Mouse (Mus musculus): ENCODE data around the gene Tmem86a. TPM values are rescaled to one million over a fixed set of nuclear protein-coding genes. Genes with fewer than 3 reads are reported as not detected.
A peak's percentile ranks its signal among the peaks of the same experiment; 100 is the strongest.

The Tmem86a gene
- total RNA-seq (2021), result 10 to 100 TPM; 14.4 to 16.8 TPM

- peak; percentile 95 to 97 for DNase-seq (ENCODE audit: extremely low spot score in 1 of 2, low spot score in 2 of 2)
- intact Hi-C loops (cut with DNase I), result no loop called here
These were observed at the start of gene Tmem86a for GRCm38 (mm10) chr7:47050366-47050765. Gene Tmem86a, plus strand, starts transcription at chr7:47050601.

- no peak for DNase-seq (ENCODE audit: extremely low spot score in 1 of 2, low spot score in 2 of 2)
These were observed 49.8 kb upstream of the Tmem86a start for GRCm38 (mm10) chr7:47000644-47000983.

GRCm38 (mm10) chr7:47001125-47001899 lies 49.1 kb upstream of the Tmem86a start:
- intact Hi-C loops (cut with DNase I), result no loop called here

More at GRCm38 (mm10) chr7:47000644-47000983, 49.8 kb upstream of the Tmem86a start:
- intact Hi-C loops (cut with DNase I), result no loop called here

GRCm38 (mm10) chr7:47001900-47002275 lies 48.5 kb upstream of the Tmem86a start:
- no peak for DNase-seq (ENCODE audit: extremely low spot score in 1 of 2, low spot score in 2 of 2)
- intact Hi-C loops (cut with DNase I), result no loop called here

More at GRCm38 (mm10) chr7:47001125-47001899, 49.1 kb upstream of the Tmem86a start:
- DNase-seq (ENCODE audit: extremely low spot score in 1 of 2, low spot score in 2 of 2), result no peak

GRCm38 (mm10) chr7:47003411-47004115 lies 46.8 kb upstream of the Tmem86a start:
- DNase-seq (ENCODE audit: extremely low spot score in 1 of 2, low spot score in 2 of 2), result no peak
- intact Hi-C loops (cut with DNase I), result no loop called here

GRCm38 (mm10) chr7:47007109-47007780 lies 43.2 kb upstream of the Tmem86a start:
- no peak for DNase-seq (ENCODE audit: extremely low spot score in 1 of 2, low spot score in 2 of 2)
- intact Hi-C loops (cut with DNase I), result no loop called here

- no peak for DNase-seq (ENCODE audit: extremely low spot score in 1 of 2, low spot score in 2 of 2)
- intact Hi-C loops (cut with DNase I), result no loop called here
These were observed 42.6 kb upstream of the Tmem86a start for GRCm38 (mm10) chr7:47007818-47008167.

- intact Hi-C loops (cut with DNase I), result no loop called here
These were observed 42.0 kb upstream of the Tmem86a start, which contains the start of gene Spty2d1 for GRCm38 (mm10) chr7:47008168-47008993. Gene Spty2d1, minus strand, starts transcription at chr7:47008411.

GRCm38 (mm10) chr7:47013131-47013767 lies 37.2 kb upstream of the Tmem86a start:
- DNase-seq (ENCODE audit: extremely low spot score in 1 of 2, low spot score in 2 of 2), result no peak
- intact Hi-C loops (cut with DNase I), result no loop called here

More at GRCm38 (mm10) chr7:47008168-47008993, 42.0 kb upstream of the Tmem86a start, which contains the start of gene Spty2d1:
- peak; percentile 99 for DNase-seq (ENCODE audit: extremely low spot score in 1 of 2, low spot score in 2 of 2)

- no peak for DNase-seq (ENCODE audit: extremely low spot score in 1 of 2, low spot score in 2 of 2)
- intact Hi-C loops (cut with DNase I), result loop anchor here (2.0 kb wide), 1 partner anchor 52 kb away; no protein-coding TSS in a partner anchor
These were observed 35.6 kb upstream of the Tmem86a start for GRCm38 (mm10) chr7:47014564-47015389.

GRCm38 (mm10) chr7:47015390-47016065 lies 34.9 kb upstream of the Tmem86a start:
- intact Hi-C loops (cut with DNase I), result loop anchor here (2.0 kb wide), 1 partner anchor 53 kb away; no protein-coding TSS in a partner anchor
- peak; percentile 61 to 93 for DNase-seq (ENCODE audit: extremely low spot score in 1 of 2, low spot score in 2 of 2)

- DNase-seq (ENCODE audit: extremely low spot score in 1 of 2, low spot score in 2 of 2), result no peak
These were observed 33.8 kb upstream of the Tmem86a start for GRCm38 (mm10) chr7:47016602-47017001.

GRCm38 (mm10) chr7:47017146-47017545 lies 33.3 kb upstream of the Tmem86a start:
- no peak for DNase-seq (ENCODE audit: extremely low spot score in 1 of 2, low spot score in 2 of 2)
- intact Hi-C loops (cut with DNase I), result no loop called here

More at GRCm38 (mm10) chr7:47016602-47017001, 33.8 kb upstream of the Tmem86a start:
- intact Hi-C loops (cut with DNase I), result no loop called here

- peak; percentile 52 to 54 for DNase-seq (ENCODE audit: extremely low spot score in 1 of 2, low spot score in 2 of 2)
- intact Hi-C loops (cut with DNase I), result no loop called here
These were observed 30.8 kb upstream of the Tmem86a start for GRCm38 (mm10) chr7:47019641-47020040.

GRCm38 (mm10) chr7:47020956-47021355 lies 29.4 kb upstream of the Tmem86a start:
- no peak for DNase-seq (ENCODE audit: extremely low spot score in 1 of 2, low spot score in 2 of 2)

GRCm38 (mm10) chr7:47022482-47022881 lies 27.9 kb upstream of the Tmem86a start:
- intact Hi-C loops (cut with DNase I), result loop anchor here (2.0 kb wide), 1 partner anchor 58 kb away; no protein-coding TSS in a partner anchor
- no peak for DNase-seq (ENCODE audit: extremely low spot score in 1 of 2, low spot score in 2 of 2)

More at GRCm38 (mm10) chr7:47020956-47021355, 29.4 kb upstream of the Tmem86a start:
- intact Hi-C loops (cut with DNase I), result no loop called here
